Mouse (Mus musculus) gastrocnemius, postnatal 14 days (tissue): Measurements from ENCODE around the gene Ccdc22. TPM values are rescaled to one million over a fixed set of nuclear protein-coding genes. Genes with fewer than 3 reads are reported as not detected.

ENCODE experiments used
- DNase-seq: peaks from one replicate; pipeline ENCODE4 v3.0.0; 2021; ENCODE audit warnings: mixed read lengths
- intact Hi-C: fragments of 180-260 bp; cut with DNase I; formaldehyde crosslinking; loops from one replicate; pipeline ENCODE4 v1.15.1; 2025; ENCODE audit warnings: low total_unique reads
- total RNA-seq, 2 experiments: library from RNA; stranded (reverse); gene quantifications; 2 replicates each; pipeline ENCODE4 v1.2.3; 2021

Ccdc22 gene
- total RNA-seq, 2 experiments from 2014 or later, result 10.2 to 10.9 TPM

DNA sequence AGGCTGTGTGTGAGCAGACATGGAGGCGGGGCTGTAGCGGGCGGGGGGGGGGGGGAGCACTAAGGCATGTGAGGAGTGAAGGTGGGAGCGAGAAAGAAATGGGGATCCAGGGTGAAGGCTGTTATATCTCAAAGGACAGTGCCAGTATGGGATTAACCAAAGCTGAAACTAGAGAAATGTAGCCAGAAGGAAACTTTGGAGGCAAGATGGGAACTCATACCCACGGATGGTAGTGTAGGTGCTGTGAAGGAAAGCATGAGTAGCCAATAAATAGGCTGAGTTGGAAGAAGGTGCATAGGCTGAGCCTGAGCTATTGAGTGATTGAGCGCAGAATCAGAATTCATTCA, 30.5 kb downstream of the Ccdc22 start:
- no peak for DNase-seq
- intact Hi-C loops, result no loop called here

DNA sequence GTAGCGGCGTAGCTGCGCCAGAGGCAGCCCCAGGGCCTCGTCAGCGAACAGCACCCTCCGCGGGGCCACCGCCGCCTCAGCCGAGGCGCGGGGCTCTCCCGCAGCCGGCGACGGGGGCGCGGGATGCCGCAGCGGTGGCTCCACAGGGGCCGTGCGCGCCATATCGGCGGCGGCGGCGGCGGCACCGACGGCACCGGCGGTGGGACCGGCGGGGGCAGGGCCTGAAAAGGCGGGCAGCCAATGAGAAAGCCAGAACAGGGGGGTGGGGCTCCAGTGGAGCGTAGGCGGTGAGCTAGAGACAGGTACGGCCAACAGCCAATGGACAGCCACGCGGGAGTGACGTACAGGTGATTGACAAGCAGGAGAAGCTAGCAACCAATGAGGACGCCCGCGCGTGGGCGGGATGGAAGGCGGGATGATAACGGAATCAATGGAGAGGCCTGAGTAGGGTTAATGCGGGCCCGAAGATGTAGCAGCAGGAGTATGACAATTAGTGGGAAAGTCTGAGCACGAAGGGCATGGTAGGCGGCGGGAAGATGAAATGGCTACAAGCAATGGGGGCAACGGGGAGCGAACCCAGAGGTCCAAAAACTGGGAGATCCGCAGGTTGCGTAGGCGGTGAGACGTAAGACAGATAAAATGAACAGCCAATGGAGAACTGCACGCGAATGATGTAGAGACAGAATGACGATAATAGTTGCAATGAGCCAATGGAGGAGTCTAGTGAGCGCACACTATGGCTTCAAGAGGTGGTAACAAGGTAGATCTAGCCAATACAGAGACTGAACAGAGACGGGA, 31.0 kb downstream of the Ccdc22 start, which contains the start of gene Ppp1r3f:
Gene Ppp1r3f, minus strand, starts transcription at position 197 of the 798 bp plus-strand sequence.
- intact Hi-C loops, result no loop called here
- peak; percentile 92 for DNase-seq

DNA sequence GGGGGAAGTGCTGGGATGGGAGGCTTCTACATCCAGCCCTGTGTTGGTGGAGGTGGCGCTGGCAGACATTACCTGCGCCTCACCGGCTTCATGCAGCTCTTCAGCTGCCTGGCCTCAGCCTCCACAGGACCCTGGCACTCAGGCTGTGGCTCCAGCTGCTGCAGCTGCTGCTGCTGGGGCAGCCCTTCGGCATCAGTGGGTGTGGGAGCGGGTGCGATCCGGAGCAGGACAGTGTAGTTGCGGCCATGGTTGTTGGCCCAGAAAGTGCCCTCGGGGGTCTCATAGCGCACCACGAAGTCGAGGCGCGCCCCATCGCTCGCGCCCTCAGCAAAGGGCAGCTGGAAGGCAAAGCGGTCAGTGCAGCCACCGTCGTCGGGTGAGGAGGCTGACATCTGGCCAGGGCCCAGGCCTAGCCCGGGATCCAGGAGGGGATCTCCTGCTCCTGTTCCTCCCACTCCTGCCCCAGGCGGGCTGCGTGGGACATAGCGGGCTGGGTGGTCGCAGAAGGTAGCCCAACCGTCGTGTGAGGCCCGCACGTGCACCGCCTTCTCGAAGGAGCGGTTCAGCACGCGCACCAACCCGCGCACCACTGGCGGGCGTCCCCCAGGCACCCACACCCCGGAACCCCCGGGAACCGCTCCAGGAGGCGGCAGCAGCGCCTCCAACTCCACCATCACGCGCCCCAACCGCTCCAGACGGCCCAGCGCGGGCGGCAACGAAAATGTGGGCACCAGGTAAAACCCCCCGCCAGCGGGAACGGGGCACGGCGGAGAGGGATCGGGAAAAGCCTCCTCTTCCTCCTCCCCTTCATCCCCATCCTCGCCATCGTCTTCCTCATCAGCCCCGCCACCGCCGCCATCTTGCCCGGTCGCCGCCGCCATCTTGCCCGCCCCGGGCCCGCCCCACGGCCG, 31.9 kb downstream of the Ccdc22 start, which contains the start of gene Foxp3:
Gene Foxp3, plus strand, starts transcription at position 469 of the 911 bp plus-strand sequence.
- intact Hi-C loops, result no loop called here
- peak; percentile 49 for DNase-seq

DNA sequence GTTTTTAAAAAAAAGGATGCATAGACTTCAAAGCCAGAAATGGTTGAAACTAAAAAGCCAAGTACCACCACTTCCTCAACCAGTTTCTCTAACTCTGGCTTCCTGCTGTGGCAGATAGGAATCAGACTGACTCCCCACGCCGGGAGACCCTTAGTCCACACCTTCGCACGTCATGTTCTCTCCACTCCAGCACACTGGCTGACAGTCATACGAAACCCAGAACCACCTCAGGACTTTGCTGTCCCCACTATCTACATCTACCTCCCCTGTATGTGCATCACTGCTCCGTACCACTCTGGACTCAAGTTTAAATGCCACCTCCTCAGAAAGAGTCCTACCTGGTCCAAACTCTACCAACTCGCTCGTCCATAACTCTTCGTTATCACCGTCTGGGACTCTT, 32.9 kb downstream of the Ccdc22 start:
- DNase-seq, result no peak
- intact Hi-C loops, result no loop called here

DNA sequence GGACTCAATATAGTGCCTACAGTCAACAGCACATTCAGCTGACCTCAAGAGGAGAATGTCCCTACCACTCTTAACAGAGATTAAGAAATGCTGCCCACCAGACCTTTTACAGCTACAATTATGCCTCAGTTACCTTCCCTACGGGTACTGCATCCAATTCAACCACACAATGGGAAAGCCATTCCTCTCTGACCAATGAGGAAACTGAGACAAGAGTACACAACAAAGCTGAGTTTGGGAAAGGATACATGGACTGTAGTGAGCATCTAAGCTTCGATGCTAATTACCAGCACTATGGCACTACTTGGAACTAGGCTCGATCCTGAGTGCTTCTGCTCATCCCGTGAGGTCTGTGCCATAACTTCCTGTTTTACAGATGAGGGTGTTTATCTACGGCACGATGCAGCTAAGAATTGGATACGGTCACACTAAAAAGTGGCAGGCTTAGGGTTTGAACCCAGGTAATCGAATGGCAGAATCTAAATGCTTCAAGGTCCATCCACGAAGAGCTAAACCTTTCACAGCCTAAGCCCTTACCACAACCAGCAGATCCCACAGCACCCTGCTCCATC, 33.7 kb downstream of the Ccdc22 start:
- intact Hi-C loops, result no loop called here
- DNase-seq, result no peak

DNA sequence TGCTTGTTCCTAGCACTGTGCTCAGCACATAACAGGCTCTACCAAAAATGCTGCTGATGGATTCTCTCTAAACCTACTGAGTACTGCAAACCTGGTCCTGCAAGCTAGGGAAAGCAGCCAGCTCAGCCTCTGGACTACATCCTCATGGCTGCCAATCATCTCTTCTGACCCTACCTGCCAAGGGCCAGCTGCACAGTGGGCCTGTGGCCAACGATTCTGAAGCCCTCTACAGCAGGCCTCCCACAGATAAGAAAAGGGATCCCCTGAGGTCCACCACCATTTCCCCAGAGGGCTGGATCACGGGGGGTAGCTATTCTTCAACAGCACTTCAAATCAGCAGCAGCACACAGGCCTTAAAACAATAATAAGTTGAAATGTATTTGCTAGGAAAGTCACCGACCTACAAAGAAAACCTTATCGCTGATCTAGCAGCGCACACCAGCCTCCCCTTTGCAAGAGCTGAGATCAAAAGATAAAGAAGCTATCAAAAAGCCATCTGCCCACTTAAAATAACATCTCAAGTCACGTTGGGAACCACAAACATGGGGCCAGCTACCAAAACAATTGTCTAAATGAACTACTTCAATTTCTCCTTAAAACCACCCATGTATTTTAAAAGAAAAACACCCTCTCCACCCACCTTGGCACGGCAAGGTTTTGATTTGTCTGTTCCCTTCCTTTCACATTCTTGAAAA, 34.7 kb downstream of the Ccdc22 start:
- no peak for DNase-seq
- intact Hi-C loops, result no loop called here

DNA sequence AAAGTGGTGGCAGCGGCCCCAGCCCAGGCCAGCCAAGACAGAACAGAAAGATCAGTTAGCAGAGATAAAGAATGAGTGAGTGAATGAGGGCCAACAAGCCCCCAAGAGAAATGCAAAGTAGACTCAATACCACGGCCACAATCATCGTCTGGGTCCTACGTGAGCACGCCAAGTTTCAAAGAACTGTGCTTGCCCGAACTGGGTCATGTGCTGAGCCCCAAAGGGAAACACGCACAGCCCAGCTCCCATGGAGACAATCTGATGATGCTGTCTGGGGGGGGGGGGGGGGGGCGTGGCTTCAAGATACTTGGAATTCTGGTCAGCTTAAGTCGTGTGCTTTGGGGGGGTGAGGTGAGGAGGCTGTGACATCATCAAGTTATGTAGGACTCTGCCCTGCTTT, 37.8 kb downstream of the Ccdc22 start:
- intact Hi-C loops, result no loop called here

DNA sequence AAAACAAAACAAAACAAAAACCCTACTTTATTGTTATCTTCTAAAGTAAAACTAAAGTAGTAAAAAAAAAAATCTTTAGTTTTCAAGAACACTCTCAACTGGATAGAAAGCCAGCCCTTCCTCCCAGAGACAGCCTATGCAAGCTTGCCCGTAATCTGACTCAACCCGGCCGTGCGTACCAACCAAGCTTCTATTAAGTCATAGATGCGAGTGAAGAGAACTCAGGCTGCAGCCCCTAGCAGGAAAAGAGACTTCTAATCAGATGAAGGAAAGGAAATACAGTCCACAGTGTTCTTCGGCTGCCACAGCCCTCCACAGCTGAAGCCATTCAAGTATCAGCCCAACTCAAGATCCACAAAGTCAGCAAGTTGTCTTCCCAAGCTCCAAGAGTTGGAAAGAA, 39.0 kb downstream of the Ccdc22 start:
- intact Hi-C loops, result no loop called here
- no peak for DNase-seq

More for the DNA sequence above, 37.8 kb downstream of the Ccdc22 start:
- no peak for DNase-seq

DNA sequence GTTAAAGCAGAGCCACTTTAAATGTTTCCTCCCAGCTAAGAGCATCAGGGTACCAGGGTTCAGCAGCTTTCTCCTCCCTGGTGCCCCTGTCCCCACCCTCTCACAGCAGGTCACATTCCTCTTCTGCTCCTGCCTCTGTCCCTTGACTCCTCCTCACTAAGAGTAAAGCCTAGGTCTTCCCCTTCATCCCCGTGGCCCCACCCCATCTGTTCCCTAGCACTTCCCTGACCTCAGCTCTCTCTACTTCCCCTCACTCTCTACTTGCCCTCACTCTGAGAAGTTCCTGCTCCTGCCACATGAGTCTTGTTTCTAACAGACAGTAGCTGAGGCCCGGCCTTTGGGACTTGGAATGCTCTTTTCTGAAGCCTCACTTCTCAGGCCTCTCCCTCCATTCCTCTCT, 42.2 kb downstream of the Ccdc22 start:
- no peak for DNase-seq
- intact Hi-C loops, result no loop called here

DNA sequence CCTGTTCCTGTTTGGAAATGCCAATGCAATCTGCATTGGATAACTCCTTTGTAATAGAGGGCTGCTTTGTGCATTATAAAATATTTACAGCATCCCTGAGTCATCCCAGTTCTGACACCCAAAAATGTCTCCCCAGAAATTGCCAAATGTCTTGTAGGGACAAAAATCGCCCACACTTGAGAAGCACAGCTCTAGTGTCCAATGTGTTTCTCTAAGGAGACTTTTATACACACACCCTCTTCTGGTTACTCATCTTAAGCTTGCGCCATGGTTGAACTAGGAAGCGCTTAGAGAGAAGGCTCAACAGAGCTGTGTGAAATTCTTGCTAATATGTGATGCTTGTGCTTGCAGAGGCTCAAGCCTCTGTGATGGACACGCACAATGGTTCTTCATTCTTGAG, 51.8 kb downstream of the Ccdc22 start:
- intact Hi-C loops, result no loop called here
- DNase-seq, result no peak

Other genes with a start within 250 kb of the Ccdc22 start
- gene Usp27x, start 229.7 kb downstream of the Ccdc22 start, total RNA-seq, result under 1 TPM; 0.37 to 0.66 TPM
- under 1 TPM in 1 of 2 experiments, not detected in 1; 0.16 TPM for gene Foxp3, start 31.9 kb downstream of the Ccdc22 start, total RNA-seq
- gene Ppp1r3f, start 31.2 kb downstream of the Ccdc22 start, total RNA-seq, result 1 to 10 TPM; 1.0 to 2.5 TPM
- not detected for gene Cacna1f, start 1.6 kb upstream of the Ccdc22 start, total RNA-seq
- 1 to 10 TPM in 1 of 2 experiments, under 1 TPM in 1; 0.86 to 1.4 TPM for gene Syp, start 33.0 kb upstream of the Ccdc22 start, total RNA-seq
- gene Prickle3, start 51.7 kb upstream of the Ccdc22 start, total RNA-seq, result 10 to 100 TPM; 10.3 to 18.7 TPM
- gene Plp2, start 65.9 kb upstream of the Ccdc22 start, total RNA-seq, result 10 to 100 TPM; 40.3 to 50.8 TPM
- gene Magix, start 75.7 kb upstream of the Ccdc22 start, total RNA-seq, result 1 to 10 TPM; 4.4 to 6.4 TPM
- gene Gpkow, start 91.6 kb upstream of the Ccdc22 start, total RNA-seq, result 10 to 100 TPM; 15.9 to 16.4 TPM
- gene Wdr45, start 108.8 kb upstream of the Ccdc22 start, total RNA-seq, result 10 to 100 TPM; 20.4 to 22.8 TPM
- gene Gm45208, start 116.7 kb upstream of the Ccdc22 start, total RNA-seq, result not detected
- 1 to 10 TPM; 6.1 to 9.0 TPM for gene Praf2, start 122.9 kb upstream of the Ccdc22 start, total RNA-seq
- gene Ccdc120, start 145.4 kb upstream of the Ccdc22 start, total RNA-seq, result 1 to 10 TPM in 1 of 2 experiments, under 1 TPM in 1; 0.86 to 1.8 TPM
- gene Tfe3, start 157.0 kb upstream of the Ccdc22 start, total RNA-seq, result 1 to 10 TPM; 8.8 to 9.7 TPM
- gene Gripap1, start 184.2 kb upstream of the Ccdc22 start, total RNA-seq, result 10 to 100 TPM; 16.8 to 17.4 TPM
- gene Kcnd1, start 216.8 kb upstream of the Ccdc22 start, total RNA-seq, result under 1 TPM; 0.66 to 0.68 TPM
- 10 to 100 TPM; 16.8 to 19.1 TPM for gene Otud5, start 235.8 kb upstream of the Ccdc22 start, total RNA-seq